Mouse (Mus musculus) CH12.LX (cell line): ENCODE data around the gene Abraxas2. TPM values are rescaled to one million over a fixed set of nuclear protein-coding genes. Genes with fewer than 3 reads are reported as not detected.

ENCODE experiments used
- DNase-seq: peaks from one replicate; pipeline ENCODE4 v3.0.0-alpha.2; 2013; ENCODE audit errors: extremely low read depth
- H3K27ac ChIP-seq: 2 replicates; pipeline ENCODE4 v1.5.1; 2012; ENCODE audit warnings: low read depth, mild to moderate bottlenecking, control low read depth, moderate library complexity; ENCODE audit not compliant: insufficient read depth
- H3K27me3 ChIP-seq: replicated peaks from 2 replicates; pipeline ENCODE3; 2012; ENCODE audit warnings: inconsistent platforms
- H3K36me3 ChIP-seq, 2 experiments: replicated peaks in 1 of 2; 2 replicates each; pipeline versions ENCODE3 to v1.6.1; 2012; ENCODE audit warnings: inconsistent platforms in 1 of 2, low read length in 1 of 2, mild to moderate bottlenecking in 1 of 2, mixed read lengths in 1 of 2, moderate library complexity in 1 of 2; ENCODE audit not compliant: control insufficient read depth in 1 of 2, insufficient read depth in 1 of 2
- H3K4me1 ChIP-seq, 2 experiments: 2 replicates each; pipeline ENCODE4 v1.6.1; 2012; ENCODE audit warnings: inconsistent platforms in 1 of 2, moderate library complexity in 1 of 2; ENCODE audit not compliant: insufficient read depth in 2 of 2, control insufficient read depth in 1 of 2
- H3K4me2 ChIP-seq: 2 replicates; pipeline ENCODE4 v1.6.1; 2012; ENCODE audit warnings: low read depth, mild to moderate bottlenecking, control low read depth; ENCODE audit not compliant: poor library complexity, insufficient read depth, severe bottlenecking
- H3K4me3 ChIP-seq, 3 experiments: fragments of 150-350 bp in 1 of 3; sonication (generic) in 1 of 3; replicated peaks in 1 of 3; 2 replicates each; pipeline versions ENCODE3 to v1.5.1; 2011 to 2012; ENCODE audit warnings: low read depth in 2 of 3, low read length in 2 of 3, mild to moderate bottlenecking in 2 of 3, moderate library complexity in 2 of 3, control low read depth in 1 of 3, improper control_type of control experiment in 1 of 3, inconsistent platforms in 1 of 3, mixed read lengths in 1 of 3; ENCODE audit not compliant: poor library complexity in 1 of 3
- H3K79me2 ChIP-seq: replicated peaks from 2 replicates; pipeline ENCODE4 v1.6.1; 2012; ENCODE audit warnings: mild to moderate bottlenecking, moderate library complexity; ENCODE audit not compliant: control insufficient read depth, poor library complexity, insufficient read depth, severe bottlenecking; ENCODE audit errors: extremely low read depth
- H3K9ac ChIP-seq: 2 replicates; pipeline ENCODE4 v1.6.1; 2012; ENCODE audit warnings: low read depth, mild to moderate bottlenecking, control low read depth, moderate library complexity; ENCODE audit not compliant: insufficient read depth
- H3K9me3 ChIP-seq: replicated peaks from 2 replicates; pipeline ENCODE3; 2012; ENCODE audit warnings: low read length, inconsistent platforms, mixed read lengths
- CHD1 ChIP-seq: IDR thresholded peaks from 2 replicates; pipeline ENCODE4 v1.6.1; 2012; ENCODE audit warnings: low read depth, low read length, improper control_type of control experiment, inconsistent platforms
- CHD2 ChIP-seq: IDR thresholded peaks from 2 replicates; pipeline ENCODE4 v1.6.1; 2011; ENCODE audit warnings: low read length, improper control_type of control experiment
- ETS1 ChIP-seq: conservative IDR thresholded peaks from 2 replicates; pipeline ENCODE4 v1.6.1; 2012; ENCODE audit warnings: low read depth, mild to moderate bottlenecking, inconsistent platforms, low read length, improper control_type of control experiment, moderate library complexity
- GABPA ChIP-seq: IDR thresholded peaks from 2 replicates; pipeline ENCODE4 v1.6.1; 2012; ENCODE audit warnings: low read depth, low read length, improper control_type of control experiment, inconsistent platforms; ENCODE audit not compliant: insufficient replicate concordance
- JUND ChIP-seq: conservative IDR thresholded peaks from 2 replicates; pipeline ENCODE4 v1.6.1; 2011; ENCODE audit warnings: low read depth, low read length, improper control_type of control experiment
- KAT2A ChIP-seq: IDR thresholded peaks from 2 replicates; pipeline ENCODE4 v1.6.1; 2012; ENCODE audit warnings: low read length, improper control_type of control experiment, inconsistent platforms; ENCODE audit not compliant: insufficient replicate concordance
- MAFK ChIP-seq: IDR thresholded peaks from 2 replicates; pipeline ENCODE4 v1.6.1; 2011; ENCODE audit warnings: low read length, improper control_type of control experiment; ENCODE audit not compliant: insufficient replicate concordance
- MAZ ChIP-seq: IDR thresholded peaks from 2 replicates; pipeline ENCODE4 v1.6.1; 2012; ENCODE audit warnings: low read depth, mild to moderate bottlenecking, inconsistent platforms, low read length, improper control_type of control experiment, moderate library complexity
- MXI1 ChIP-seq: IDR thresholded peaks from 2 replicates; pipeline ENCODE4 v1.6.1; 2011; ENCODE audit warnings: mild to moderate bottlenecking, low read depth, low read length, improper control_type of control experiment
- NRF1 ChIP-seq: IDR thresholded peaks from 2 replicates; pipeline ENCODE4 v1.6.1; 2014; ENCODE audit warnings: low read depth, mild to moderate bottlenecking, inconsistent platforms, low read length, improper control_type of control experiment, moderate library complexity
- PAX5 ChIP-seq: IDR thresholded peaks from 2 replicates; pipeline ENCODE4 v1.6.1; 2012; ENCODE audit warnings: low read length, inconsistent platforms, mixed read lengths
- SIN3A ChIP-seq: IDR thresholded peaks from 2 replicates; pipeline ENCODE4 v1.6.1; 2012; ENCODE audit warnings: low read length, improper control_type of control experiment, inconsistent platforms
- TCF12 ChIP-seq: IDR thresholded peaks from 2 replicates; pipeline ENCODE4 v1.6.1; 2014; ENCODE audit warnings: low read depth, mild to moderate bottlenecking, inconsistent platforms, low read length, improper control_type of control experiment
- USF1 ChIP-seq: IDR thresholded peaks from 2 replicates; pipeline ENCODE4 v1.6.1; 2014; ENCODE audit warnings: low read depth, mild to moderate bottlenecking, inconsistent platforms, low read length, improper control_type of control experiment
- ZC3H11A ChIP-seq: IDR thresholded peaks from 2 replicates; pipeline ENCODE4 v1.6.1; 2012; ENCODE audit warnings: low read depth, mild to moderate bottlenecking, inconsistent platforms, low read length, improper control_type of control experiment
- ZKSCAN1 ChIP-seq: IDR thresholded peaks from 2 replicates; pipeline ENCODE4 v1.6.1; 2012; ENCODE audit warnings: low read depth, inconsistent platforms, low read length, improper control_type of control experiment, borderline replicate concordance
- ZMIZ1 ChIP-seq: IDR thresholded peaks from 2 replicates; pipeline ENCODE4 v1.6.1; 2012; ENCODE audit warnings: low read depth, mild to moderate bottlenecking, inconsistent platforms, low read length, improper control_type of control experiment
- dilution Hi-C: fragments of 300-500 bp; cut with MboI; formaldehyde crosslinking; loops from 2 replicates; pipeline ENCODE4 v1.14.3; 2020; ENCODE audit warnings: low sequenced_read_pairs; ENCODE audit not compliant: extremely low pct_unique_long_range_greater_than_20kb, extremely low pct_ligation_motif_present
- in situ Hi-C: fragments of 300-500 bp; cut with MboI; formaldehyde crosslinking; loops from 3 replicates; pipeline ENCODE4 v1.14.3; 2019; ENCODE audit warnings: low sequenced_read_pairs, low pct_ligation_motif_present, low pct_unique_long_range_greater_than_20kb, mixed read lengths
- polyA plus RNA-seq: library from polyadenylated mRNA; unstranded; fragments of >175 nt; gene quantifications from 2 replicates; pipeline ENCODE4 v1.2.1, GENCODE M21; 2012; ENCODE audit warnings: low read depth; ENCODE audit not compliant: insufficient read length
- total RNA-seq, 2 experiments: library from RNA; depleted of rRNA; stranded (reverse); fragments of 300-350 nt in 1 of 2; fragments of >200 nt in 1 of 2; gene quantifications; 2 replicates each; pipeline ENCODE4 v1.2.3; 2012 to 2014

Gene Abraxas2
- total and polyA plus RNA-seq, 3 experiments, result 20.1 to 28.4 (median 21.3) TPM

GRCm38 (mm10) chr7:132830955-132831354 is 28.1 kb upstream of the Abraxas2 start:
- no peak overlapping the region for H3K4me3 ChIP-seq
- no peak overlapping the region for H3K4me2 ChIP-seq
- peaks cover 2 to 44% of the 10 kb centered on the region in 2 experiments; a peak in 2 of 4 replicates for H3K4me1 ChIP-seq
- no peaks in the 10 kb centered on the region for H3K9me3 ChIP-seq
- no peaks in the 10 kb centered on the region; the same call in 1 of the 2 replicates for H3K79me2 ChIP-seq
- TF ChIP-seq KAT2A (no peak), MXI1 (no peak), ZMIZ1 (no peak), NRF1 (no peak), CHD2 (no peak), MAZ (no peak), ZKSCAN1 (no peak), SIN3A (no peak)
- DNase-seq, result no peak
- H3K9ac ChIP-seq, result no peak overlapping the region
- dilution Hi-C loops, result no loop called here
- no peak overlapping the region for H3K27ac ChIP-seq
- peaks cover 30 to 54% of the 10 kb centered on the region in 2 experiments for H3K36me3 ChIP-seq
- in situ Hi-C loops, result no loop called here
- no peaks in the 10 kb centered on the region for H3K27me3 ChIP-seq

GRCm38 (mm10) chr7:132841287-132841686 is 17.7 kb upstream of the Abraxas2 start:
- Histone ChIP-seq H3K9ac (no peak overlapping the region), H3K4me2 (no peak overlapping the region), H3K27ac (no peak overlapping the region), H3K79me2 (no peaks in the 10 kb centered on the region), H3K4me1 (peaks cover 0 to 14% of the 10 kb centered on the region in 2 experiments; a peak in 2 of 4 replicates), H3K9me3 (no peaks in the 10 kb centered on the region), H3K27me3 (no peaks in the 10 kb centered on the region), H3K36me3 (peaks cover 13 to 54% of the 10 kb centered on the region in 2 experiments), H3K4me3 (no peak overlapping the region)
- TF ChIP-seq ZKSCAN1, result no peak
- TF ChIP-seq ZC3H11A, result no peak
- TF ChIP-seq JUND, result no peak
- TF ChIP-seq MAFK, result no peak
- dilution Hi-C loops (no loop called here), in situ Hi-C loops (no loop called here)
- no peak for DNase-seq

DNA sequence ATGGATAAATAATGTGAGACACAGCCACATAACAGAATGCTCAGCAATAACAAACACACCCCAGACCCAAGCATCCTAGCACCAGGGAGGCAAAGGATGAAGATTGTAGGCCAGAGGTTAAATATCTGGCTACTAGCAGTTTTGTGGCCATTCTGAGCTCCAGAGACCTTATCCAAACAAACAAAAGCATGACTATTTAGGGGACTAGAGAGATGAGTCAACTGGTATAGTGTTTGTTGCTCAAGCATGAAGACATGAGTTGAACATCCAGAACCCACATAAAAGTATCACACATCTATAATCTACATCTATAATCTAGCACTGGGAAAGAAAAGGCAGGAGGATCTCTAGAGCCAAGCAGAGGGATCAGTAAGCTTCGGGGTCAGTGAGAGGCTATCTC is 16.6 kb upstream of the Abraxas2 start:
- H3K27me3 ChIP-seq, result no peaks in the 10 kb centered on the region
- no peaks in the 10 kb centered on the region for H3K79me2 ChIP-seq
- no peak for DNase-seq
- no peak overlapping the region for H3K4me2 ChIP-seq
- no peak for TF ChIP-seq SIN3A
- no peak for TF ChIP-seq CHD1
- no peak for TF ChIP-seq TCF12
- TF ChIP-seq MAZ, result no peak
- no peak for TF ChIP-seq ZC3H11A
- no peak for TF ChIP-seq NRF1
- TF ChIP-seq ETS1, result no peak
- no peak for TF ChIP-seq GABPA
- no peak for TF ChIP-seq PAX5
- no peak for TF ChIP-seq USF1
- in situ Hi-C loops, result no loop called here
- H3K4me3 ChIP-seq, result no peak overlapping the region
- dilution Hi-C loops, result no loop called here
- H3K4me1 ChIP-seq, result peaks cover 0 to 14% of the 10 kb centered on the region in 2 experiments; a peak in 2 of 4 replicates
- no peak overlapping the region for H3K9ac ChIP-seq
- no peak overlapping the region for H3K27ac ChIP-seq
- peaks cover 12 to 57% of the 10 kb centered on the region in 2 experiments for H3K36me3 ChIP-seq
- H3K9me3 ChIP-seq, result no peaks in the 10 kb centered on the region
